Mouse (Mus musculus): ENCODE results near the gene Thg1l. TPM values are rescaled to one million over a fixed set of nuclear protein-coding genes. Genes with fewer than 3 reads are reported as not detected.

The Thg1l gene
- total RNA-seq, 2 experiments from 2014 or later = 12.2 to 16.1 TPM

Other genes with a start within 250 kb of the Thg1l start
- gene Clint1, start 103.4 kb downstream of the Thg1l start, total RNA-seq (2021) = 10 to 100 TPM; 41.0 to 42.3 TPM
- 10 to 100 TPM; 92.2 to 93.4 TPM for gene Lsm11, start 10.6 kb downstream of the Thg1l start, total RNA-seq (2021)
- under 1 TPM; 0.28 to 0.30 TPM for gene Sox30, start 24.8 kb upstream of the Thg1l start, total RNA-seq (2021)
- 1 to 10 TPM; 2.2 to 4.4 TPM for gene Gm12166, start 96.8 kb upstream of the Thg1l start, total RNA-seq (2021)
- 10 to 100 TPM; 40.0 to 44.9 TPM for gene Adam19, start 100.5 kb upstream of the Thg1l start, total RNA-seq (2021)
- under 1 TPM; 0.10 to 0.22 TPM for gene Nipal4, start 211.0 kb upstream of the Thg1l start, total RNA-seq (2021)

Data from left cerebral cortex, postnatal 4 days (tissue).